Mouse (Mus musculus) lung, postnatal 0 days (tissue): Measurements from ENCODE around the gene Gm21293.
"Not testable (repeated sequence)": the region's sequence is repeated elsewhere in the genome, so short reads cannot be mapped to it uniquely, and the experiment has no call there.

ENCODE experiments used
- CTCF ChIP-seq: IDR thresholded peaks from 2 replicates; pipeline ENCODE4 v1.5.1; 2016; ENCODE audit warnings: antibody characterized with exemption, mild to moderate bottlenecking
- EP300 ChIP-seq: IDR thresholded peaks from 2 replicates; pipeline ENCODE4 v1.6.1; 2016; ENCODE audit warnings: antibody characterized with exemption, mild to moderate bottlenecking, control low read depth

DNA sequence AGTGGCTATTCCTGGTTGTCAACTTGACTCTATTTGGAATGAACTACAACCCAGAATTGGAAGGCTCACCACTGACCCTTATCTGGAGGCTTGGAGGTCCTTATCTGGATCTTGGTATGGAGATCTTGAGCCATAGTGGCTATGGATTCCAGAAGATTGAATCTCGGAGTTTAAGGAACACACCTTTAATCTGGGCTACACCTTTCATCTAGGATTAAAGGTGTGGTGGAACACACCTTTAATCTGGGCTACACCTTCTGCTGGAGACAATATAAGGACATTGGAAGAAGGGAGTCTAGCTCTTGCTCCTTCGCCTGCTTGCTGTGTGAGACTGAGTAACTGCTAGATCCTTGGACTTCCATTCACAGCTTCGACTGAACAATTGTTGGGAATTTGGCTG lies 33.9 kb downstream of the Gm21293 start, which contains the start of gene Gm21312:
- TF ChIP-seq EP300, CTCF: not testable (repeated sequence)
